ENCODE assay signal across 17 mouse cellular contexts in genomic region chr17:7173331-7174028, GRCm38 (mm10). TPM values are rescaled to one million over a fixed set of nuclear protein-coding genes. Genes with fewer than 3 reads are reported as not detected.
DNase-seq lines count a peak whose midpoint lies in the region; ATAC-seq lines count a peak whose summit lies in the region.
"Had no signal": no experiment of that assay in that cellular context is flagged by ENCODE, and none has a peak within 500 bp of the region (broad histone marks: within the 10 kb centered on the region; RNA-seq: fewer than 3 reads in every experiment).

No protein-coding gene starts in this region.

- H3K27ac ChIP-seq in heart, embryonic 10.5 days, result peak overlapping the region; percentile 25; the same call in 1 of the 2 replicates
- H3K27ac ChIP-seq in liver, embryonic 13.5 days, result no peak overlapping the region
- no peak overlapping the region for H3K27ac ChIP-seq in embryonic facial prominence, embryonic 14.5 days (replicated peaks; ENCODE audit: low read depth, low read length)
- H3K27ac ChIP-seq: hindbrain, embryonic 13.5 days; limb, embryonic 10.5 days; neural tube, embryonic 15.5 days had no signal

- H3K4me2 ChIP-seq in liver, embryonic 13.5 days, result no peak overlapping the region
- H3K4me2 ChIP-seq in embryonic facial prominence, embryonic 14.5 days (ENCODE audit: low read depth, low read length), result no peak overlapping the region
- H3K4me2 ChIP-seq: hindbrain, embryonic 13.5 days; lung, embryonic 14.5 days; neural tube, embryonic 15.5 days had no signal

- no peak overlapping the region for H3K9ac ChIP-seq in liver, embryonic 13.5 days
- H3K9ac ChIP-seq in embryonic facial prominence, embryonic 14.5 days (ENCODE audit: low read depth, low read length), result no peak overlapping the region
- H3K9ac ChIP-seq: hindbrain, embryonic 13.5 days; lung, embryonic 14.5 days; neural tube, embryonic 15.5 days had no signal

- no peak for DNase-seq in heart, embryonic 10.5 days (ENCODE audit: low spot score)
- no peak for DNase-seq in heart, postnatal 14 days
- DNase-seq in liver, embryonic 13.5 days, result peak; percentile 3
- no peak for DNase-seq in liver
- peak; percentile 84 for DNase-seq in Muller cell, postnatal 12 days (ENCODE audit: inconsistent ontology term)
- peak; percentile 26 for DNase-seq in embryonic facial prominence, embryonic 14.5 days (ENCODE audit: low spot score)
- DNase-seq in right cerebral cortex, postnatal 10 days (ENCODE audit: low spot score in 2 of 2), result no peak
- no peak for DNase-seq in cerebellum, postnatal 36 days
- DNase-seq: kidney, postnatal 4 days; layer of hippocampus, postnatal 36 days; lung, embryonic 14.5 days had no signal

- intact Hi-C loops in heart, postnatal 14 days (cut with DNase I), result loop anchor here (2.0 kb wide), 2 partner anchors 23 to 27 kb away; no protein-coding TSS in a partner anchor

- H3K27me3 ChIP-seq in heart, embryonic 10.5 days (ENCODE audit: insufficient read depth, poor library complexity, severe bottlenecking), result no peaks in the 10 kb centered on the region
- H3K27me3 ChIP-seq in liver, embryonic 13.5 days, result peaks cover 20% of the 10 kb centered on the region
- no peaks in the 10 kb centered on the region for H3K27me3 ChIP-seq in embryonic facial prominence, embryonic 14.5 days (replicated peaks; ENCODE audit: control insufficient read depth, insufficient read depth, low read length)
- H3K27me3 ChIP-seq: hindbrain, embryonic 13.5 days; neural tube, embryonic 15.5 days had no signal

- peaks cover 71% of the 10 kb centered on the region for H3K4me1 ChIP-seq in heart, embryonic 10.5 days
- peaks cover 33% of the 10 kb centered on the region for H3K4me1 ChIP-seq in liver, embryonic 13.5 days (replicated peaks)
- peaks cover 14% of the 10 kb centered on the region for H3K4me1 ChIP-seq in embryonic facial prominence, embryonic 14.5 days (ENCODE audit: control insufficient read depth, insufficient read depth, low read length)

- ATAC-seq in liver, embryonic 13.5 days (ENCODE audit: low read depth), result no peak
- no peak for ATAC-seq in embryonic facial prominence, embryonic 14.5 days (ENCODE audit: low read depth)
- ATAC-seq: activated CD4-positive, CD25-positive, alpha-beta regulatory T cell, adult 4 months; intestine, embryonic 16.5 days had no signal

- no peaks in the 10 kb centered on the region for H3K9me3 ChIP-seq in heart, embryonic 10.5 days
- no peaks in the 10 kb centered on the region for H3K9me3 ChIP-seq in liver, embryonic 13.5 days (replicated peaks)
- no peaks in the 10 kb centered on the region for H3K9me3 ChIP-seq in embryonic facial prominence, embryonic 14.5 days (ENCODE audit: control insufficient read depth, low read length)
- H3K9me3 ChIP-seq: hindbrain, embryonic 13.5 days; limb, embryonic 10.5 days; megakaryocyte, embryonic 14.5 days; neural tube, embryonic 15.5 days had no signal

- 16% methylated on average over 15 of the region's 15 CpGs for WGBS in heart, embryonic 10.5 days
- WGBS in liver, embryonic 13.5 days (ENCODE audit: insufficient replicate concordance), result 20% methylated on average over 15 of the region's 15 CpGs
- 42% methylated on average over 15 of the region's 15 CpGs for WGBS in embryonic facial prominence, embryonic 14.5 days

- no peaks in the 10 kb centered on the region for H3K36me3 ChIP-seq in heart, embryonic 10.5 days
- no peaks in the 10 kb centered on the region for H3K36me3 ChIP-seq in liver, embryonic 13.5 days
- H3K36me3 ChIP-seq in embryonic facial prominence, embryonic 14.5 days (ENCODE audit: control insufficient read depth, insufficient read depth, low read length), result no peaks in the 10 kb centered on the region
- H3K36me3 ChIP-seq: hindbrain, embryonic 13.5 days; limb, embryonic 10.5 days; neural tube, embryonic 15.5 days had no signal

- peak overlapping the region; percentile 36; the same call in 1 of the 2 replicates for H3K4me3 ChIP-seq in heart, embryonic 10.5 days
- H3K4me3 ChIP-seq in liver, embryonic 13.5 days (replicated peaks), result no peak overlapping the region
- H3K4me3 ChIP-seq in embryonic facial prominence, embryonic 14.5 days (ENCODE audit: low read depth, low read length), result no peak overlapping the region
- H3K4me3 ChIP-seq: hindbrain, embryonic 13.5 days; limb, embryonic 10.5 days; megakaryocyte, embryonic 14.5 days; neural tube, embryonic 15.5 days had no signal

RNA-seq across cellular contexts. Expression of gene Rps6ka2, which starts 3.6 kb away (rescaled TPM):
- 50.1 and 70.3 TPM in 2 replicates for polyA plus RNA-seq in heart, embryonic 10.5 days (2016; fragmentation: Nextera tagmentation; extraction: Ambion mirVana)
- 10 to 100 TPM; 18.3 to 18.5 TPM for total RNA-seq in heart, postnatal 14 days (2021)
- polyA plus RNA-seq in liver, embryonic 13.5 days (2015; fragmentation: Nextera tagmentation; extraction: Ambion mirVana), result 1.6 and 1.7 TPM in 2 replicates
- polyA plus RNA-seq in embryonic facial prominence, embryonic 14.5 days (2014; fragmentation: Nextera tagmentation; extraction: Ambion mirVana), result 14.0 and 16.9 TPM in 2 replicates

Comparison
In these comparisons a context has a peak if more than half of its experiments do, and no peak if none do; other contexts are left out.
1. DNase-seq: peak in liver, embryonic 13.5 days (single experiment), Muller cell, postnatal 12 days (single experiment) and embryonic facial prominence, embryonic 14.5 days (single experiment); none in heart, embryonic 10.5 days (single experiment), heart, postnatal 14 days (0 of 2), liver (single experiment), right cerebral cortex, postnatal 10 days (0 of 2) and cerebellum, postnatal 36 days (0 of 2).